Comparison of ENCODE assay signal across 23 mouse cellular contexts in genomic region chr12:25978335-25978734, GRCm38 (mm10).
"Had no signal": no experiment of that assay in that cellular context is flagged by ENCODE, and none has a peak within 500 bp of the region (broad histone marks: within the 10 kb centered on the region; RNA-seq: fewer than 3 reads in every experiment).

No protein-coding gene starts in this region.

- H3K9me3 ChIP-seq: liver, embryonic 12.5 days; liver, embryonic 15.5 days; lung, embryonic 15.5 days; midbrain, embryonic 12.5 days; midbrain, embryonic 15.5 days; neural tube, embryonic 12.5 days; neural tube, embryonic 15.5 days had no signal

- ATAC-seq: liver, embryonic 12.5 days; midbrain, embryonic 15.5 days had no signal

- H3K36me3 ChIP-seq: liver, embryonic 12.5 days; liver, embryonic 15.5 days; lung, embryonic 15.5 days; midbrain, embryonic 12.5 days; midbrain, embryonic 15.5 days; neural tube, embryonic 12.5 days; neural tube, embryonic 15.5 days had no signal

- H3K4me2 ChIP-seq: liver, embryonic 12.5 days; liver, embryonic 15.5 days; lung, embryonic 15.5 days; midbrain, embryonic 12.5 days; midbrain, embryonic 15.5 days; neural tube, embryonic 12.5 days; neural tube, embryonic 15.5 days had no signal

- H3K27ac ChIP-seq: liver, embryonic 12.5 days; liver, embryonic 15.5 days; lung, embryonic 15.5 days; midbrain, embryonic 12.5 days; midbrain, embryonic 15.5 days; neural tube, embryonic 12.5 days; neural tube, embryonic 15.5 days; stomach, postnatal 0 days had no signal

- H3K4me1 ChIP-seq: liver, embryonic 12.5 days; liver, embryonic 15.5 days; lung, embryonic 15.5 days; midbrain, embryonic 12.5 days; midbrain, embryonic 15.5 days; neural tube, embryonic 12.5 days; neural tube, embryonic 15.5 days had no signal

- H3K4me3 ChIP-seq: liver, embryonic 12.5 days; liver, embryonic 15.5 days; lung, embryonic 15.5 days; midbrain, embryonic 12.5 days; midbrain, embryonic 15.5 days; neural tube, embryonic 12.5 days; neural tube, embryonic 15.5 days had no signal

- H3K27me3 ChIP-seq: liver, embryonic 12.5 days; liver, embryonic 15.5 days; lung, embryonic 15.5 days; midbrain, embryonic 12.5 days; midbrain, embryonic 15.5 days; neural tube, embryonic 12.5 days; neural tube, embryonic 15.5 days had no signal

- DNase-seq: kidney, adult 18-20 months; kidney, adult 9 months; kidney, postnatal 14 days; kidney, postnatal 4 days; left cerebral cortex, postnatal 4 days; liver; lung, adult 18-20 months; lung, postnatal 10 days; lung, postnatal 4 days; right cerebral cortex, adult 18-20 months; right cerebral cortex, postnatal 14 days; right cerebral cortex, postnatal 4 days; thymus, adult 2 months; thymus, postnatal 14 days; thymus, postnatal 4 days had no signal

- H3K9ac ChIP-seq: liver, embryonic 12.5 days; liver, embryonic 15.5 days; lung, embryonic 15.5 days; midbrain, embryonic 12.5 days; midbrain, embryonic 15.5 days; neural tube, embryonic 12.5 days; neural tube, embryonic 15.5 days had no signal
